Mouse (Mus musculus) forebrain, embryonic 10.5 days (tissue): ENCODE results near the gene Grk4. TPM values are rescaled to one million over a fixed set of nuclear protein-coding genes. Genes with fewer than 3 reads are reported as not detected.
A peak's percentile ranks its signal among the peaks of the same experiment; 100 is the strongest.

ENCODE experiments used
- microRNA counts: library from miRNA; unstranded; fragments of <30 nt; microRNA quantifications from one replicate; lab custom pipeline; 2017
- microRNA-seq: library from miRNA; unstranded; fragments of <30 nt; microRNA quantifications from one replicate; pipeline ENCODE4, GENCODE M21; 2017
- polyA plus RNA-seq: library from polyadenylated mRNA; unstranded; fragments of >200 nt; fragmentation: Nextera tagmentation; extraction: Ambion mirVana; gene quantifications from 2 replicates; pipeline ENCODE4 v1.2.1, GENCODE M21; 2016

Gene Grk4
- polyA plus RNA-seq, 1 experiment from 2014 or later: 1.5 TPM

MicroRNAs within 50 kb of the gene (microRNA counts, 519-probe panel; counts per million panel counts)
- microRNA mmu-miR-467g (lab: Ali Mortazavi, UCI): 341 counts per million, percentile 65 among the panel's probes with 10 or more counts

Small RNA genes lying within 50 kb of the gene (microRNA-seq; reads per million reads assigned to microRNA genes)
- not detected for gene Mir467g

Other genes starting within 250 kb of the Grk4 start
- gene Tnip2, start 146.4 kb upstream of the Grk4 start, polyA plus RNA-seq: 6.1 and 6.7 TPM in 2 replicates
- gene Sh3bp2, start 134.5 kb upstream of the Grk4 start, polyA plus RNA-seq: 7.7 and 11.7 TPM in 2 replicates
- 182 and 186 TPM in 2 replicates for gene Add1, start 86.7 kb upstream of the Grk4 start, polyA plus RNA-seq
- 95.5 and 97.8 TPM in 2 replicates for gene Mfsd10, start 23.2 kb upstream of the Grk4 start, polyA plus RNA-seq
- gene Nop14, start 231 bp upstream of the Grk4 start, polyA plus RNA-seq: 31.7 and 33.9 TPM in 2 replicates
- gene Htt, start 101.4 kb downstream of the Grk4 start, polyA plus RNA-seq: 16.5 and 19.2 TPM in 2 replicates
- gene Msantd1, start 247.6 kb downstream of the Grk4 start, polyA plus RNA-seq: 0.55 and 1.2 TPM in 2 replicates